Mouse (Mus musculus) ES-E14 (cell line): ENCODE measurements around the gene Gm8439. TPM values are rescaled to one million over a fixed set of nuclear protein-coding genes. Genes with fewer than 3 reads are reported as not detected.

Experiments
- DNase-seq: peaks from one replicate; pipeline ENCODE4 v3.0.0-alpha.2; 2013; ENCODE audit warnings: low read depth, low spot score
- H3K27ac ChIP-seq: 2 replicates; pipeline ENCODE4 v1.5.1; 2012; ENCODE audit warnings: low read depth, mild to moderate bottlenecking, low read length, moderate library complexity, mixed read lengths; ENCODE audit not compliant: poor library complexity, insufficient read depth, severe bottlenecking
- H3K36me3 ChIP-seq: 2 replicates; pipeline ENCODE4 v1.6.1; 2012; ENCODE audit warnings: mild to moderate bottlenecking, low read length, moderate library complexity, mixed read lengths; ENCODE audit not compliant: control insufficient read depth, poor library complexity, insufficient read depth, severe bottlenecking
- H3K4me1 ChIP-seq, 2 experiments: fragments of 150-350 bp in 1 of 2; sonication (generic) in 1 of 2; 2 replicates each; pipeline ENCODE4 v1.6.1; 2012; ENCODE audit warnings: low read length in 2 of 2, mild to moderate bottlenecking in 1 of 2, mixed read lengths in 1 of 2; ENCODE audit not compliant: control insufficient read depth in 2 of 2, insufficient read depth in 2 of 2, poor library complexity in 1 of 2
- H3K4me3 ChIP-seq, 2 experiments: fragments of 150-350 bp in 1 of 2; sonication (generic) in 1 of 2; 2 replicates each; pipeline ENCODE4 v1.5.1; 2012; ENCODE audit warnings: low read length in 2 of 2, low read depth in 1 of 2, mild to moderate bottlenecking in 1 of 2, mixed read lengths in 1 of 2; ENCODE audit not compliant: insufficient read depth in 1 of 2, poor library complexity in 1 of 2, severe bottlenecking in 1 of 2
- H3K9ac ChIP-seq: 2 replicates; pipeline ENCODE4 v1.6.1; 2012; ENCODE audit warnings: low read depth, mild to moderate bottlenecking, low read length, mixed read lengths; ENCODE audit not compliant: poor library complexity, insufficient read depth, severe bottlenecking
- H3K9me3 ChIP-seq: fragments of 150-350 bp; sonication (generic); 2 replicates; pipeline ENCODE4 v1.6.1; 2012; ENCODE audit warnings: low read depth, mild to moderate bottlenecking, low read length; ENCODE audit not compliant: control insufficient read depth, insufficient read depth
- CHD2 ChIP-seq: IDR thresholded peaks from 2 replicates; pipeline ENCODE4 v1.6.1; 2014; ENCODE audit warnings: mild to moderate bottlenecking, low read depth, low read length, inconsistent platforms
- HCFC1 ChIP-seq: IDR thresholded peaks from 2 replicates; pipeline ENCODE4 v1.6.1; 2012; ENCODE audit warnings: low read length, inconsistent platforms, borderline replicate concordance; ENCODE audit not compliant: insufficient read depth
- MAFK ChIP-seq: IDR thresholded peaks from 2 replicates; pipeline ENCODE4 v1.6.1; 2014; ENCODE audit warnings: mild to moderate bottlenecking, low read depth, low read length, inconsistent platforms; ENCODE audit not compliant: insufficient read depth
- ZC3H11A ChIP-seq: IDR thresholded peaks from 2 replicates; pipeline ENCODE4 v1.6.1; 2012; ENCODE audit warnings: low read depth, mild to moderate bottlenecking, inconsistent platforms, low read length, borderline replicate concordance
- ZNF384 ChIP-seq: IDR thresholded peaks from 2 replicates; pipeline ENCODE4 v1.6.1; 2012; ENCODE audit warnings: low read depth, low read length, inconsistent platforms
- in situ Hi-C, 2 experiments: fragments of 600-800 bp; cut with MboI; formaldehyde crosslinking; loops; one replicate each; pipeline ENCODE4 v1.15.1; 2025; ENCODE audit warnings: low sequenced_read_pairs in 2 of 2, inconsistent platforms in 1 of 2; ENCODE audit not compliant: unreplicated experiment in 2 of 2
- total RNA-seq: library from RNA; depleted of rRNA; stranded (reverse); fragments of 300-350 nt; gene quantifications from 2 replicates; pipeline ENCODE4 v1.2.3, GENCODE M21; 2012

Gene Gm8439
- total RNA-seq, 1 experiment = not detected

- Histone ChIP-seq H3K9ac (no peak overlapping the region), H3K4me1 (no peaks in the 10 kb centered on the region), H3K36me3 (no peaks in the 10 kb centered on the region), H3K4me3 (no peak overlapping the region), H3K27ac (no peak overlapping the region), H3K9me3 (no peaks in the 10 kb centered on the region)
- no peak for DNase-seq
- in situ Hi-C loops = no loop called here
- TF ChIP-seq ZNF384 = no peak
- TF ChIP-seq CHD2 = no peak
- no peak for TF ChIP-seq HCFC1
- no peak for TF ChIP-seq MAFK
- no peak for TF ChIP-seq ZC3H11A
Observed at GRCm38 (mm10) chr4:120627728-120628127, 39.2 kb downstream of the Gm8439 start.

GRCm38 (mm10) chr4:120630218-120630931, 41.8 kb downstream of the Gm8439 start:
- no peaks in the 10 kb centered on the region for H3K4me1 ChIP-seq
- in situ Hi-C loops = no loop called here
- TF ChIP-seq ZNF384 = no peak
- TF ChIP-seq CHD2 = no peak
- no peak for TF ChIP-seq HCFC1
- no peak for TF ChIP-seq MAFK
- no peak for TF ChIP-seq ZC3H11A
- H3K9ac ChIP-seq = no peak overlapping the region
- no peaks in the 10 kb centered on the region for H3K9me3 ChIP-seq
- H3K36me3 ChIP-seq = no peaks in the 10 kb centered on the region
- no peak overlapping the region for H3K27ac ChIP-seq
- H3K4me3 ChIP-seq = no peak overlapping the region
- no peak for DNase-seq

GRCm38 (mm10) chr4:120631828-120632227, 43.3 kb downstream of the Gm8439 start:
- Histone ChIP-seq H3K9me3 (no peaks in the 10 kb centered on the region), H3K27ac (no peak overlapping the region), H3K9ac (no peak overlapping the region), H3K36me3 (no peaks in the 10 kb centered on the region), H3K4me1 (no peaks in the 10 kb centered on the region), H3K4me3 (no peak overlapping the region)
- TF ChIP-seq CHD2 (no peak), HCFC1 (no peak), ZNF384 (no peak), MAFK (no peak)
- in situ Hi-C loops = no loop called here
- no peak for DNase-seq

DNA sequence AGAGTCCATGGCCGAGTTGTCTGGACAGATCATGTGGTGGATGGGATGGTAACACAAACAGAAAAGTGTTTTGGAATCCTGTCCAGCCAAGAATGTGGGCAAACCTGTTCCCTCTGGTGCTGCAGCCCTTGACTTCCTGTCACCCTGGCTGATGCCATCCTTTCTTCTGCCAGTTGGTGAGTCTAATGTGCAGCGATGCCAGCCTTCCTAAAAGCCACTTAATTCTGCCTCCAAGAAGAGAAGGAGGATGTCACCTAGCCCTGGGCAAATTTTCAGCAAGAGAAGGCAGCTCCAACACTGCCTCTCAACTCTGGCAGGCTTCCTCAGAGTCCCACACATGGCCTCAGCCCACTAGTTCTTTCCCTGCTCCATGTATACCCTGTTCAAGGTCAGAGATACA, 46.8 kb downstream of the Gm8439 start:
- Histone ChIP-seq H3K27ac (no peak overlapping the region), H3K36me3 (no peaks in the 10 kb centered on the region), H3K9ac (no peak overlapping the region), H3K4me1 (no peaks in the 10 kb centered on the region), H3K9me3 (no peaks in the 10 kb centered on the region), H3K4me3 (no peak overlapping the region)
- in situ Hi-C loops = no loop called here
- DNase-seq = no peak
- TF ChIP-seq HCFC1 = no peak
- TF ChIP-seq MAFK = no peak
- TF ChIP-seq CHD2 = no peak
- no peak for TF ChIP-seq ZNF384
- TF ChIP-seq ZC3H11A = no peak

DNA sequence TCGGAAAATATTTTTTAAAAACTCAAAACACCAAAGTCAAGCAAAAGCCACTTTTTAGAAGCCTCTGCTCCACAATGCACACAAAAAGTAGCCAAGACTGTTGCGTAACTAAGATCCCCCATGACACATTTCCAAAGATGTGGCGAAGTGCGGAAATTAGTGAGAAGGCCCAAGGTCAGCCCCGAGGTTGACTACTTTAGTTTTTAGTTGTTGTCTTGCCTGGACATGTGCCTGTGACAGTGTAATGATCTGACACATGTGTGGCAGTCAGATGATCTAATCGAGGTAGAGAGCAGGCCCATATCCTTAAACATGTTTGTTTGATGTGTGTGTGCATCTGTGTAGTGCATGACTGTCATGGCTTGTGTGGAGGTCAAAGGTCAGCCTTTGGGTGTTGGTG, 53.4 kb downstream of the Gm8439 start:
- TF ChIP-seq MAFK = no peak
- no peak for TF ChIP-seq ZC3H11A
- in situ Hi-C loops = no loop called here
- no peak overlapping the region for H3K9ac ChIP-seq

More for the DNA sequence above, 53.4 kb downstream of the Gm8439 start:
- no peak overlapping the region for H3K4me3 ChIP-seq
- DNase-seq = no peak
- H3K27ac ChIP-seq = no peak overlapping the region
- H3K4me1 ChIP-seq = no peaks in the 10 kb centered on the region
- no peaks in the 10 kb centered on the region for H3K9me3 ChIP-seq
- no peaks in the 10 kb centered on the region for H3K36me3 ChIP-seq
